ENCODE assay signal across 14 mouse cellular contexts in genomic region chr10:61991481-61992424, GRCm38 (mm10). TPM values are rescaled to one million over a fixed set of nuclear protein-coding genes. Genes with fewer than 3 reads are reported as not detected.
DNase-seq lines count a peak whose midpoint lies in the region; ATAC-seq and TF ChIP-seq lines count a peak whose summit lies in the region.
"Had no signal": no experiment of that assay in that cellular context is flagged by ENCODE, and none has a peak within 500 bp of the region (broad histone marks: within the 10 kb centered on the region; RNA-seq: fewer than 3 reads in every experiment).

No protein-coding gene starts in this region.

- no peaks in the 10 kb centered on the region for H3K27me3 ChIP-seq in liver, embryonic 14.5 days (ENCODE audit: control insufficient read depth, insufficient read depth, low read length)
- H3K27me3 ChIP-seq in liver, embryonic 11.5 days (replicated peaks; ENCODE audit: control insufficient read depth, insufficient read depth, low read length): no peaks in the 10 kb centered on the region
- H3K27me3 ChIP-seq in E14TG2a.4 (ENCODE audit: insufficient read depth, low read length): peaks cover 38% of the 10 kb centered on the region
- H3K27me3 ChIP-seq: liver, embryonic 15.5 days had no signal

- no peaks in the 10 kb centered on the region for H3K9me3 ChIP-seq in liver, embryonic 14.5 days (ENCODE audit: control insufficient read depth, low read length)
- no peaks in the 10 kb centered on the region for H3K9me3 ChIP-seq in liver, embryonic 11.5 days (ENCODE audit: control insufficient read depth, low read length)
- no peaks in the 10 kb centered on the region for H3K9me3 ChIP-seq in E14TG2a.4 (ENCODE audit: low read length)
- H3K9me3 ChIP-seq: liver, embryonic 15.5 days had no signal

- peak; percentile 29; the same call in 1 of the 2 replicates for TF ChIP-seq CTCF in liver, embryonic 14.5 days (IDR thresholded peaks at IDR 0.05; ENCODE audit: low read depth)
- peak; percentile 74 for TF ChIP-seq CTCF in E14TG2a.4 (conservative IDR thresholded peaks at IDR 0.05; ENCODE audit: low read length)

- TF ChIP-seq EP300 in liver, embryonic 14.5 days (IDR thresholded peaks at IDR 0.05; ENCODE audit: low read depth): no peak

- H3K4me1 ChIP-seq in liver, embryonic 14.5 days (replicated peaks; ENCODE audit: control insufficient read depth in 2 of 2, insufficient read depth in 2 of 2, low read length in 1 of 2): no peaks in the 10 kb centered on the region
- no peaks in the 10 kb centered on the region for H3K4me1 ChIP-seq in liver, embryonic 11.5 days (replicated peaks; ENCODE audit: control insufficient read depth, insufficient read depth, low read length)
- peaks cover 18% of the 10 kb centered on the region for H3K4me1 ChIP-seq in E14TG2a.4 (replicated peaks; ENCODE audit: low read depth, low read length)
- H3K4me1 ChIP-seq: liver, embryonic 15.5 days had no signal

- H3K4me2 ChIP-seq in liver, embryonic 14.5 days (ENCODE audit: low read depth): no peak overlapping the region
- no peak overlapping the region for H3K4me2 ChIP-seq in liver, embryonic 11.5 days
- H3K4me2 ChIP-seq: hindbrain, embryonic 14.5 days; liver, embryonic 15.5 days had no signal

- H3K4me3 ChIP-seq in liver, embryonic 14.5 days (ENCODE audit: insufficient read depth in 1 of 2, low read depth in 2 of 2, low read length in 2 of 2): no peak overlapping the region
- H3K4me3 ChIP-seq in liver, embryonic 11.5 days (ENCODE audit: low read depth, low read length): no peak overlapping the region
- peak overlapping the region; percentile 5; the same call in 1 of the 2 replicates for H3K4me3 ChIP-seq in E14TG2a.4 (replicated peaks; ENCODE audit: low read length)
- H3K4me3 ChIP-seq: erythroblast, embryonic 14.5 days; liver, embryonic 15.5 days had no signal

- no peak for ATAC-seq in liver, embryonic 14.5 days (ENCODE audit: insufficient read depth)
- no peak for ATAC-seq in liver, embryonic 11.5 days (replicated peaks; ENCODE audit: low FRiP score)
- peak; percentile 55 for ATAC-seq in granulocyte monocyte progenitor cell, adult 5-6 weeks (replicated peaks; ENCODE audit: poor library complexity, severe bottlenecking)

- H3K27ac ChIP-seq in liver, embryonic 14.5 days: no peak overlapping the region
- no peak overlapping the region for H3K27ac ChIP-seq in liver, embryonic 11.5 days (ENCODE audit: low read depth, low read length)
- H3K27ac ChIP-seq: hindbrain, embryonic 14.5 days; liver, embryonic 15.5 days had no signal

- 15% methylated on average over 11 of the region's 11 CpGs for WGBS in liver, embryonic 14.5 days (ENCODE audit: insufficient replicate concordance)
- 19% methylated on average over 11 of the region's 11 CpGs for WGBS in liver, embryonic 11.5 days

- DNase-seq in cerebellum, postnatal 10 days: peak; percentile 28 to 38
- no peak for DNase-seq in cerebellum, adult 9-10 months
- no peak for DNase-seq in liver, embryonic 14.5 days (ENCODE audit: low read depth in 3 of 3, low spot score in 3 of 3)
- no peak for DNase-seq in liver, embryonic 11.5 days (ENCODE audit: low spot score)
- DNase-seq in right cerebral cortex, postnatal 36 days (ENCODE audit: low spot score in 2 of 2): no peak
- no peak for DNase-seq in cerebellum, adult 8-10 months
- DNase-seq: cerebellum, adult 11 months; kidney, adult 8-10 months had no signal

- no peaks in the 10 kb centered on the region for H3K36me3 ChIP-seq in liver, embryonic 14.5 days (replicated peaks; ENCODE audit: control insufficient read depth, insufficient read depth, low read depth)
- no peaks in the 10 kb centered on the region for H3K36me3 ChIP-seq in liver, embryonic 11.5 days (ENCODE audit: control insufficient read depth, insufficient read depth, low read length)
- H3K36me3 ChIP-seq in E14TG2a.4 (ENCODE audit: insufficient read depth, low read length): no peaks in the 10 kb centered on the region
- H3K36me3 ChIP-seq: liver, embryonic 15.5 days had no signal

- H3K9ac ChIP-seq in liver, embryonic 14.5 days (replicated peaks): no peak overlapping the region
- no peak overlapping the region for H3K9ac ChIP-seq in liver, embryonic 11.5 days (ENCODE audit: low read depth, low read length)
- H3K9ac ChIP-seq: hindbrain, embryonic 14.5 days; liver, embryonic 15.5 days had no signal

RNA-seq across cellular contexts. Expression of gene Col13a1, which starts 12.8 kb away (rescaled TPM):
- polyA plus RNA-seq in liver, embryonic 14.5 days (2012; rRNA removed): 0.57 and 0.79 TPM in 2 replicates
- 0.39 and 0.67 TPM in 2 replicates for polyA plus RNA-seq in liver, embryonic 14.5 days (2014; fragmentation: Nextera tagmentation; extraction: Ambion mirVana)
- 4.0 and 4.6 TPM in 2 replicates for polyA plus RNA-seq in liver, embryonic 11.5 days (2014; fragmentation: Nextera tagmentation; extraction: Ambion mirVana)
- total RNA-seq in granulocyte monocyte progenitor cell, adult 5-6 weeks (2014; fragmentation: Nextera tagmentation): not detected in 2 replicates
- not detected in 2 replicates for total RNA-seq in granulocyte monocyte progenitor cell, adult 5-6 weeks (2017)
- total RNA-seq: megakaryocyte-erythroid progenitor cell, adult 5-6 weeks had no signal

Comparison
In these comparisons a context has a peak if more than half of its experiments do, and no peak if none do; other contexts are left out.
1. DNase-seq: peak in cerebellum, postnatal 10 days (2 of 2); none in cerebellum, adult 9-10 months (single experiment), liver, embryonic 14.5 days (0 of 3), liver, embryonic 11.5 days (single experiment), right cerebral cortex, postnatal 36 days (0 of 2) and cerebellum, adult 8-10 months (single experiment).